Mouse (Mus musculus) spleen, postnatal 10 days (tissue): ENCODE results near the gene Fam172a.
"Not testable (repeated sequence)": the region's sequence is repeated elsewhere in the genome, so short reads cannot be mapped to it uniquely, and the experiment has no call there.

Experiments used
- DNase-seq, 2 experiments: peaks; one replicate each; pipeline ENCODE4 v3.0.0; 2021 to 2022; ENCODE audit warnings: low spot score in 2 of 2

Gene Fam172a

DNA sequence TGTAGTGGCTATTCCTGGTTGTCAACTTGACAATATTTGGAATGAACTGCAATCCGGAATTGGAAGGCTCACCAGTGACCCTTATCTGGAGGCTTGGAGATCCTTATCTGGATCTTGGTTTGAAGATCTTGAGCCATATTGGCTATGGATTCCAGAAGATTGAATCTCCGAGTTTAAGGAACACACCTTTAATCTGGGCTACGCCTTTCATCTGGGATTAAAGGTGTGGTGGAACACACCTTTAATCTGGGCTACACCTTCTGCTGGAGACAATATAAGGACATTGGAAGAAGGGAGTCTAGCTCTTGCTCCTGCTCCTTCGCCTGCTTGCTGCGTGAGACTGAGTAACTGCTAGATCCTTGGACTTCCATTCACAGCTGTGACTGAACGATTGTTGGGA, at the start of gene Fam172a:
Gene Fam172a, plus strand, starts transcription at position 301 of the 400 bp plus-strand sequence.
- DNase-seq = not testable (repeated sequence)

DNA sequence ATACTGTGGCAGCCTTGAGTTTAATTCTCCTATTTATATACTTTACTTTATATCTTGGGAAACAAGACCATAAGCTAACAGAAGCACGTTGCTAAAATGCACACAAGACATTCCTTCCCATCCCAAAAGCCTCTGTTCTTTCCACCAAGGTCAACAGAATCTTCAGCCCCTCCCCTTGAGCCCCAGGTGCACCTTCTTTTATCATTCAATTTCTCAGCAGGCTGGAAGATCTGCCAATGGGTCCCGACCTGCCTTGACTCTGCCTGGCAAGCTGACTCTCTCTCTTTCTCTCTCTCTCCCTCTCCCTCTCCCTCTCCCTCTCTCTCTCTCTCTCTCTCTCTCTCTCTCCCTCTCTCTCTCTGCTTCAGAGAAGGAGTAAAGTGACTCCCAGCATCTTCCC, 13.2 kb upstream of the Fam172a start:
- DNase-seq = no peak

DNA sequence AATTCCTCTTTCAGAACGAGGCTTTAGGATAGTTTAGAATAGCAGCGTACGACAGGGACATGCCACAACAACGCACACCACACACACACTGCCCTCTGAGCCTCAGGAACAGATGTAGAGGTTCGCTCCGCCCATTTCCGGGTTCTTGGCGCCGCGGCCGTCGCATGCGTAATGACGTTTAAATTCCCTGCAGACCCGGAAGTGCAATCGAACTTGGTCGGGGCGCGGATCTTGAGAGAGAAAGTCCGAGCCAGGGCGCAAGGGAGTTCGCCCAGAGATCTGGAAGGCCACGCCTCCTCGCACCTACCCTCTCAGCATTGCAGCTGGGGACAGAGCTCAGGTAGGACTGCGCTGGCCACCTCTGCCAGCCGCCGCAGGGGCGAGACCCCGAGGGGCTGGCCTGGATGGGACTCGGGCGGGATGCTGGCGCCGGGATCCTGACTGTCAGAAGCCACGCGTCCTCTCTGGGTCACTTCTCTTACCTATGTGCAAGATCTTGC, 6.7 kb downstream of the Fam172a start:
- DNase-seq = peak; percentile 78 to 93

DNA sequence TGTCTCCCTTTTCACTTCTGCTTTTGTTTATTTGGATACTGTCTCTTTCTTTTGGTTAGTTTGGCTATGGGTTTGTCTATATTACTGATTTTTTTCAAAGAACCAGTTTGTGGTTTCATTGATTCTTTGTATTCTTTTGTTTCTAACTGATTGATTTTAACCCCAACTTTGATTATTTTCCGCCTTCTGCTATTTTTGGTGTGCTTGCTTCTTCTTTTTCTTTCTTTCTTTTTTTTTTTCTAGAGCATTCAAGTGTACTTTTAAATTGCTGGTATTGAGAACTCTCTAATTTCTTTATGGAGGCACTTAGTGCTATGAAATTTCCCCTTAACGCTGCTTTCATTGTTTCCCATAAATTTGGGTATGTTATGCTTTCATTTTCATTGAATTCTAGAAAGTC, 15.7 kb downstream of the Fam172a start:
- no peak for DNase-seq

DNA sequence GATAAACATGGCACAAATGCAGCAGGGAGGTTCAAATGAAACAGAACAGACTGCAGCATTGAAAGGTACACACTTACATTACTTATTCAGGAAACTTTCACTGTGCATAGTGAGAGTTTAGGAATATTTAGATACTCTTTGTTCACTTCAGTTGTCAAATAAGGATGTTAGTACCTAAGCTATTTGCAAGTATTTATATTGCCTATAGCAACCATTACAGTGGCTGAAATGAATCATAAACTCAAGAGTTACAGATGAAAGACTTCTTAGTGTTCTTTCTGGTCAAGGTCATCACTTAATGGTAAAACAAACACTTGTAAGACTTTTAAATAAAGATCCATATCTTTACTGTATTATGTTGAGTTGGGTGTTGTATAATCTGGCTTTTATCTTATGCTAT, 41.0 kb downstream of the Fam172a start:
- DNase-seq = no peak

DNA sequence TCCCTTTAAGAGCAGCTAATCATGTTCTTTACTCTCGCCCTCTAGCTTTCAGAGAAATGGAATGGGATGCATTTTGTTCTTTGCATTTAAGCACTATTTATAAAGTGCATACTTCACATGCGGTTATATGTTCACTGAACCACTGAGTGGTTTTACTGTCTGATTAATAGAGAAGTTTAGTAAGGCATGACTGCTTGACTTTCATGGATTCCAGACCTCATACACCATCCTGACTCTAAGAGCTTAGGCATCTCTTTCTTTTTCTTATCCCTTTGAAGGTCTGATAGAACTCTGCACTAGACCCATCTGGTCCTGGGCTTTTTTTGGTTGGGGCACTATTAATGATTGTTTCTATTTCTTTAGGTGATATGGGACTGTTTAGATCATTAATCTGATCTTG, 75.8 kb downstream of the Fam172a start:
- no peak for DNase-seq

DNA sequence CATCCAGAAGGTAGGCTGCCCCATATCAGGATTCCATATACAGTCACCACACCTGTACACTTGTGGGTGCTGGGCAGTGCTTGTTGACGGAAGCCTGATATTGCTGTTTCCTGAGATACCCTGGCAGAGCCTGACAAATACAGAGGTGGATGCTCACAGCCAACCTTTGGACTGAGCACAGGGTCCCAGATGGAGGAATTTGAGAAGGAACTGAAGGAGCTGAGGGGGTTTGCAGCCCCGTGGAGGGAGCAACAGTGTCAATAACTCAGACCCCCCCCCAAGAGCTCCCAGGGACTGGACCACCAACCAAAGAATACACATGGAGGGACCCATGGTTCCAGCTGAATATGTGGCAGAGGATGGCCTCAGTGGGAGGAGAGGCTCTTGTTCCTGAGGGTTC, 105.5 kb downstream of the Fam172a start:
- not testable (repeated sequence) for DNase-seq

DNA sequence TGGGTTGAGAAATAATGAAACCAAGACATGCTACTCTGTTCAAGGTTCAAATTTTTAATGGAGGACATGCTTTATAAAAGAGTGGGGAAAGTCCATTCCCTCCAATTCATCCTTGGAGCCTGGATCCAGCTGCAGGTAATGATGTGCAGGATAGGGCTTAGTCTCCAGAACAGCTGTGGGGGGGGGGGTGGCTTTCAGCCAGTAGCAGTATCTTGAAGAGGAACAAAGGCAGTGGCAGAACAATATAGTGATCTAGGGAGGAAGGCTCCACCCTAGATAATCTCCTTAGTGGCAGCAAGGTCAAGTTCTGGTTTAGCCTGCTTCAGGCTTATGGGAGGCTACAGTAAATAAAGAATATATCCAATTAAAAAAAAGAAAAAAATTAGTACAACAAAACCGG, 108.6 kb downstream of the Fam172a start:
- no peak for DNase-seq

DNA sequence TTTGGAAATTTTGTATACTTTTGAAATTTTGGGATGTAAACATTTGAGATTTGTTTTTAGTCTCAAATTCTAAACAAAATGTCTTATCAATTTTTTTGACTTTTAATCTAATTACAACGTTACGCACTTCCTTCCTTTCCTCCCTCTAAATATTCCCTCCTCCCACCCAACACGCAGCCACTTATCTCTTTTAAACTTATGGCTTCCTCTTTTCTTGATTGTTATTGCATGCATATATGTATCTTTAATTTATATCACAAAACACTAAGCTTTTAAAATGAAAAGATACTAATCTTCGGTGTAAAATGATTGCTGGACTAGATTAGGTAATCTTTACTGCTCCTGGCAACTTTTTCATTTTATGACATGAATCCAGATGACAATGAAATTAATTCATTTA, 124.3 kb downstream of the Fam172a start:
- DNase-seq = no peak

DNA sequence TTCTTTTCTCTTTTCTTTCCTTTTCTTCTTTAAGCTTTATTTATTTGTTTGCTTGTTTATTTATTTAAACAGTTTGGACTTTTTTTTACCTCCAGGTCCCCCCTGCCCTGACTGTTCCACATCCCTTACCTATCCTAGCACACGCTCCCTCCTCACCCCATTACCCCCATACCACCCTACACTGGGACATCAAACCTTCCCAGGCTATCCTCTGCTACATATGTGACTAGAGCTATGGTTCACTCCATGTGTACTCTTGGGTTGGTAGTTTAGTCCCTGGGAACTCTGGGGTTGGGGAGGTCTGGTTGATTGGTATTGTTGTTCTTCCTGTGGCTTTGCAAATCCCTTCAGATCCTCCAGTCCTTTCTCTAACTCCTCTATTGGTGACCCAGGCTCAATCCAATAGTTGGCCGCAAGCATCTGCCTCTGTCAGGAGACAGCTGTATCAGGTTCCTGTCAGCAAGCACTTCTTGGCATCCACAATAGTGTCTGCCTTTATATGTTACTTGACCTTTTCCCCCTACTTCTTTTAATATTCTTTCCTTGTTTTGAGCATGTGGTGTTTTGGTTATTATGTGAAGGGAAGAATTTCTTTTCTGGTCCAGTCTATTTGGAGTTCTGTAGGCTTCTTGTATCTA, 141.3 kb downstream of the Fam172a start:
- DNase-seq = no peak

DNA sequence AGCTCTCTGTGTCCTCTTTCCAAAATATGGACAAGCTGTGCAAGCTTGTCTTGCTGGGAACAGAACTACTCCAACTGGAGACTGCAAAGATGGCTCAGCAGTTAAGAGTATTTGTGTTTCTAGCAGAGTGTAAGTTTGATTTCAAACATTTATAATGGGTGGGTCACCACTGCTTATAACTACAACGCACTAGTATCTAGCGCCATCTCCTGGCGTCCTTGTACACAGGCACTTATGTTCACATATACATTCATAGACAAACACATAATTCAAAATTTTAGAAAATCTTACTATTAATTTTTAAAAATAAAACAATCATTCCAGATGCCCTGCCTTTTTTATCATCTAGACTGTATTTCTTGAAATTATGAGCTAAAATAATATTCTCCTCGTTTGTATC, 147.0 kb downstream of the Fam172a start:
- peak in 1 of 2 experiments; percentile 24 for DNase-seq

DNA sequence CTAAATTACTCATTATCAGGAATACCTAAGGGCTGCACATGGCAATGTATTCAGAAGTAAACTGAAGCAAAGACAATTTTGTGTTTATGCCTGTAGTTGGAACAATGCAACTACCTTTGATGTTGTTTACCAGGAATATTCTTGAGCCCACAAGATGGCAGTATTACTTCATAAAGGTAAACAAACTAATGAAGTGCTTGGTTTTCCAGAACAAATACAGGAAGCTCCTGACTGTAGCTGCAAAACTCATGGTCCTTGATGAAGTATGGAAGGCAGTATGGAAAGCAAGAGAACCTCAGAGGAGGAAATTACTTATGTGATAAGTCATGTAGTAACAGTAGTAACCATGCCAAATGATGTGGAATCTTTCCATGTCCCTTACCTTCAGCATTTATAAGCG, 163.0 kb downstream of the Fam172a start:
- DNase-seq = no peak

DNA sequence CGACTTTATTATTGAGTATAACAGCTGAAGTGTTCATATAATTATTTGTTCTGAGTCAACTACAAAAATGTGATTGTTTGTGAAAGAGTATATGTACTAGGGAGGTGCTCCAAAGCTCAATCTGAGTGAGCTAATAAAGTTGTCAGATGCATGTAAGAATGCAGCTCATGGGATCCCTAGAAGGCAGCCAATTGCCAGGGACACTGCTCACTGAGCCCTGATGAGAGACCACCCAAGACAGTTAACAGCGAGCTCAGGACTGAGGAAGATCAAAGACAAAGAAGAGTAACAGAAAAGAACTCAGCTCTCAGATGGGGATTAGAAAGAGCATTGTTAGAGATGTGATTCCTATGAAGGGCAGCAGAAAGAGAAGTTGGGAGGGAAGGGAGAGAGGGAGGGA, 166.5 kb downstream of the Fam172a start:
- DNase-seq = no peak

DNA sequence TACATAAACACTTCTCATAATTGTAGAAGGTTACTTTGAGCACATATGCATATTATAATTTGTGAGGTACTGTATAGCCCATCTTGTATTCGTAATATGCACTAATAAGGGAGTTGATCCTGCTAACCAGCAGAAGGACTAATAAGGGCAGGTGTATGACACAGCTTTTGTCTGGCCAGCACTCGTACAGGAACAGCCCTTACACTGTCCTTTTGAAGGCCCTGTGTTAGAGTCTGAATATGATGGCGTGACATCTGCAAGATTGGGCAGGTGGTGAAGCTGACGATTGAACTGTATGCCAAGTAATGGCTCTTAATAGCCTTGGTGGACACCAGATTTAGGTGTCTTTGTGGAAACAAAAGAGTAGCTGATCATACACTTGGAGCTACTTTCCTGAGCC, 176.3 kb downstream of the Fam172a start:
- DNase-seq = no peak

DNA sequence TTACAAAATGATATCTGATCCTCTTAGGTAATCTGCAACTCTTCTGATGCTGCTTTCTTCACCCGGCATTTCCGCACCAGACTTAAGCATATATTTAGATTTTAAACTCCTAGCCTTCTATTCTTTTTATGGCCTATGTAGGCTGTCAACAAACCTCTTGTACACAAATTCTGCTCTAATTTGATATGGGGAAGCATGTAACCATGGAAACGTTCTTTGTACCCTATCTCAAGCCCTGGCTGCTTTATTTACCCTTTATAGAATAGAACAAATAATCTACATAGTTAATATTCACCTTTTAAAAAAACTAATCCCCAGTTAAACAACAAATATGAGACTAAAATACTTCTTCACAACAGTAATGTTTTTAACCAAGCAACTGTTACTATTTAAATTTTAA, 176.7 kb downstream of the Fam172a start:
- no peak for DNase-seq

DNA sequence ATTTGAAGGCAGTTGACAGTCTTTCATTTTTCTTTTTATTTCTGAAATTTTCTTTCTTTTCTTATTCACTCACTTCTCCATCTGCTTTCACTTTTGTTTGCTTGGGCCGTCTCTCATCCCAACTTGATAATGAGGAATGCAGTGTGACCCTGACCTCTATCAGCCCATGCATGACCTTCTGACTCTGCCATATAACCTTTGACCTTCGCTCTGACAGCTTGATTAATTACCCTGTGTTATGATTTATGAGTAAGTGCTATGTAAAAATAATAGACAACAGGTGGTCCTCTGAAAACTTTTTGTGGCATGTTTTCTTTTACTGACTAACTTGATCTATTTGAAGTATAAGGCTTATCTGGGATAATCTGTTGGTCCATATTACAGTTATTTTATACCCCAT, 195.8 kb downstream of the Fam172a start:
- no peak for DNase-seq

DNA sequence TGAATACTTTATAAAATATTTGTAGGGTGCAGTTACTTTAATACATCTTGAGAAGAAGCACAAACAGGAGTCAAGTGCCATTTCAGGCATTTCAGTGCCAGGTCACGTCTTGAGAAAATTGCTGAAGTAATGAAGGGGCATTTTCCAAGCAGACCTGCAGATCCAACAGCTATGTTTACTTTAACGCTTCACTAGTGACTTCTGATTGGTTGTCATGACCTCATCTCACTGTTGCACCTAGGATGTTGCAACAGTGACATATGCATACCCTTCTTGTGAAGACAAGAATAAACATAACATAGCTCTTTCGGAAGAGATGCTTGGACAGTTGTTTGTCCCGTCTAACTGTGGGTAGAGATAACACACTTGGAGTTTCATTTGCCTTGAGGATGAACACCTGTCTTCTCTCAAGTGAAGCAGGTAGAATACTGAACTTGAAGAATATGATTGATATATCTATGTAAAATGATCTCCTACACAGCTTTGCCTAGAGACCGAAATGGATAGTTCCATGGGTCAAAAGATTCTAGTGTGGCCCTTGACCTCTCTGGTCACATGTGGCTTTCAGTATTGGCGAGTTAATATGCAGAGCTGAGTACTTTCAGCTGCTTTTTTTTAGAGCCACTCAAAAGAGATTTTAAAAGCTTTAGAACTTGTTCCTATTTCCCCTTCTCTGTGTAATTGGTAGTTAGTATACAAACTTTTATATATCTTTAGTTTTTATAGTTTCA, 196.4 kb downstream of the Fam172a start:
- no peak for DNase-seq

DNA sequence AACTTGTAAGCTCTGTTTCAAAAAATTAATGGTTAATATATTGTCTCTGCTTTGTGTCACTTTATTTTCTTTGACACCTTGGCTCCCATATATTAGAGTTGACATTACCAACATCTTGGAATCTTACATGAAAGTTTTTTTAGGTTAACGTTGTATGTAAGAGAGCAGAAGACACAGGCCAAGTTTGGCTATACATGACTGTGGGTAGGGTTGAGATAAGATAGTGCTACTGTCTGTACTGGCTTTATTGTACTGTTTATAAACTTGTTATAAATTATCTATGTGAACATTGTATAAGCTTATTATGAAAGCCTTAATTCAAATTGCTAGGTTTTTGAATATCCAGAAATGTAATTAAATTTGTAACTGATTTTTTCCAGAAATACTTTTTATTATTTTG, 197.9 kb downstream of the Fam172a start:
- DNase-seq = no peak

DNA sequence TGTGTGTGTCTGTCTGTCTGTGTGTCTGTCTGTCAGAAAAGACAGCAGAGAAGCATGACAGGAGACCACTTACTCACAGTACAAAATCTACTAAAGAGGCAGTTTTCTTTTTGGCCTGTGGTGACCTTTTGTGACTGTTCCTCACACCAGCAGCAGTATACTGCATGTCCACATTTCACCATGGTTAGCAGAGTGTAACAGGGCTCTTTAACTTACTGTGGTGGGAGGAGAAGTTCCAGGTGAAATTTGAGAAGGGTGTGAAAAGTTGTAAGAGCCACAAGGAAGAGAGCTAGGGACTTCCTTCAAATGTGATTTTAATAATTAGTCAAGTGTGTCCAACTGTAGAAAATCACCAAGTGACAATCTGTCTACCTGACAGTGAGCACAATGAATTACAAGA, 199.0 kb downstream of the Fam172a start:
- DNase-seq = no peak

DNA sequence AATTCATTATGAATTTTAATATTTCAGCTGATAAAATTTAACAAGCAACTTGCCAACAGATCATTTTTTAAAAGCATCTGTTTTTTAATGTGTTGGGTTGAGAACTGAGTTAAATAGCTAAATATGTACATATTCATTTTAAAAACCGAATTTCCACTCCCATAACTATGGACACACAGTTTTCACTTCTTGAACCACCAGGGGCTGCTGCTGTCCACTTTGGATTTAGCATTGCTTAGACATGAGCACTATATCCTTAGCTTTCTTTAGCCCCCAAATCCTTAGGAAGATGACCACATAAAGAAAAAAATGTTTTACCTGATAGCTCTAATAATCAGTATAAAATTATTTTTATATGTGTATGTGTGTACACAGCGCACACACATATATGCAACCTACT, 207.4 kb downstream of the Fam172a start:
- DNase-seq = no peak

DNA sequence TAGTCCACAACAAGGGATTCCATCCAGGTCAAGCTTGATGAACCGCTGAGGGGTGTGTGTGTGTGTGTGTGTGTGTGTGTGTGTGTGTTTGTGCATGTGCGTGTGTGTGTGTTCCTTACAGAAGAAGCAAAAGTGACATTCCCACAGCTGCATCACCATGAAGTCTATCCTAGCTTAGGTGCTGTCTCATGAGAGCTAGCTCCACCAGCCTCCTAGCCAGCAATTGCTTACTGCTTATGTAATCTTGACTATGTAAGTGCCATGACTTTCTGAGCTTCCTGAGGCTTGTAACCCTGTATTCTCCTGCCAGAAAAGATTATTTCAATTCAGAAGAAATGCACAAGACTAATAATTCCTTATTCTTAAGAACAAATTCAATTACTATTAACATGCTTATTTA, 221.0 kb downstream of the Fam172a start:
- no peak for DNase-seq

DNA sequence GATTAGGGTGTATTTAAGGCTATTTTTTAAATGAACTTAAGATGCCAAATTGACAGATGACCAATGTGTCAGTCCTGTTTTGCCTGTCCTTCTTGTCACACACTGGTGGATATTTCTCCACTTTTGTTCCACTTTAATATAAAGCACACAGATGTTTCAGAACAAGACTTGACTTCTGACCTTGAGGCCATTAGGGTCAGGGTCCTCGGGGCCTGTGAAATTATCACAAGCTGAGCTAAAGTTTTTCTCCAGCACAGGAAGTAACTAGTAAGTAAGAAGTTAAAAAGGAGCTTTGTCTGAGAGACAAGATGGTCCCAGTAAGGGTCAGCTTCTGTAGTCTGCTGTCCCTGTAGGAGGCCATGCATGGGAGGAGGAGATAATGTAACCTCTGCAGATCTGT, 255.8 kb downstream of the Fam172a start:
- no peak for DNase-seq

DNA sequence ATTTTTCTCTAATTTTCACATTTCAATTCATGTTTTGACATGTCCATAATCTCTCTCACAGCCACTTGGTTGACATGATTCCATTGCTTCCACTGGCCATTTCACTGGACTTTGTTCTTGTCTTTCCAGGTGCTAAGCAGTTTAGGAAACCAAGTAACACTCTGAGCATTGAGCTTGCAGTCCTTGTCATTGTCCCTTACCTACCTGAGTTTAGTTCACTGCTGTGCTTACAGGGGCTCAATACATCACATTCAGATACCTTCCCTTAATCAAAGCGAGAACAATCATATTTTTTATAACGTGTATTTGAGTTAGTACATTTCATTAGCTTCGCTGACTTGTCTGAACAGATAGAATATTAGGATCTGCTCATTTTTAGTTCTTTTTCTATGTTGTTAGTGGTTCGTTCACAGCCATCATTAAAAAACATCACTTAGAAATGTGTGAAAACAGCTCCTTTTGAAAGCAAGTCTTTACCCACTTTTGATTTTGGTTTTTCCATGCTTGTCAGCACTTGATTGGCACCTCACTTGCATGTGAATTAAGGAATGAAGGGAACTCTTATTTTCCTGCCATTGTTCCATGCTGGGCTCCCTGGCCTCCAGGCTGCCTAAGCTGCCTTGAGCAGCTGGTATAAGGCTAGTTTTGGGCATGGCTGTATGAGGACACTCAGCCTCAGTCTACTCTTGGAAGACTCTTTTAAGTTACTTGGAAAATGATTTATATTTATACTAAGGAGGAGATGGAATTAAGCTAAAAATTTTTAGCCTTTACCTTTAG, 257.9 kb downstream of the Fam172a start:
- no peak for DNase-seq
